13 mouse cellular contexts compared by ENCODE assay signal in genomic region chr12:5762306-5762927, GRCm38 (mm10).
DNase-seq lines count a peak whose midpoint lies in the region; ATAC-seq and TF ChIP-seq lines count a peak whose summit lies in the region.
"Had no signal": no experiment of that assay in that cellular context is flagged by ENCODE, and none has a peak within 500 bp of the region (broad histone marks: within the 10 kb centered on the region; RNA-seq: fewer than 3 reads in every experiment).

No protein-coding gene starts in this region.

- H3K4me1 ChIP-seq in embryonic fibroblast, embryonic 13.5 days (ENCODE audit: control insufficient read depth, insufficient read depth, low read length), result peaks cover 2% of the 10 kb centered on the region; the same call in 1 of the 2 replicates

- no peak for ATAC-seq in megakaryocyte progenitor cell, adult 5-6 weeks (replicated peaks; ENCODE audit: poor library complexity)
- ATAC-seq: inflammation-experienced regulatory T-cells, adult 6 months had no signal

- H3K27ac ChIP-seq in embryonic fibroblast, embryonic 13.5 days (ENCODE audit: insufficient read depth, low read length), result peak overlapping the region; percentile 72
- H3K27ac ChIP-seq: neural tube, embryonic 13.5 days had no signal

- intact Hi-C loops in gastrocnemius, postnatal 36 days (cut with DNase I), result no loop called here

- no peak for TF ChIP-seq CTCF in embryonic fibroblast, embryonic 13.5 days (IDR thresholded peaks at IDR 0.05; ENCODE audit: borderline replicate concordance, insufficient read depth, low read length)

- no peak for TF ChIP-seq POLR2A in embryonic fibroblast, embryonic 13.5 days (IDR thresholded peaks at IDR 0.05; ENCODE audit: low read depth, low read length)

- no peak overlapping the region for H3K4me3 ChIP-seq in embryonic fibroblast, embryonic 13.5 days (ENCODE audit: insufficient read depth, low read length)
- H3K4me3 ChIP-seq: neural tube, embryonic 13.5 days had no signal

- peak; percentile 11 for DNase-seq in kidney, postnatal 10 days
- no peak for DNase-seq in kidney, postnatal 36 days
- DNase-seq in gastrocnemius, postnatal 36 days, result peak; percentile 39 to 68
- peak; percentile 13 for DNase-seq in ovary, adult 18-20 months (ENCODE audit: low spot score)
- DNase-seq in cerebellum, postnatal 14 days, result no peak
- DNase-seq in right cerebral cortex, postnatal 10 days (ENCODE audit: low spot score in 2 of 2), result no peak
- DNase-seq: adrenal gland, adult 2 months; B cell, adult 2 months; cerebellum, adult 8-10 months had no signal

Comparison
In these comparisons a context has a peak if more than half of its experiments do, and no peak if none do; other contexts are left out.
1. DNase-seq: peak in kidney, postnatal 10 days (single experiment), gastrocnemius, postnatal 36 days (2 of 2) and ovary, adult 18-20 months (single experiment); none in kidney, postnatal 36 days (0 of 2), cerebellum, postnatal 14 days (0 of 2) and right cerebral cortex, postnatal 10 days (0 of 2).